Mouse (Mus musculus): Measurements from ENCODE around the gene Lrrc23.

Gene Lrrc23

GRCm38 (mm10) chr6:124767920-124768703, 11.4 kb downstream of the Lrrc23 start:
- in situ Hi-C loops (cut with MboI): no loop called here

GRCm38 (mm10) chr6:124767536-124767919, 12.0 kb downstream of the Lrrc23 start:
- in situ Hi-C loops (cut with MboI): no loop called here

GRCm38 (mm10) chr6:124765951-124766350, 13.6 kb downstream of the Lrrc23 start:
- in situ Hi-C loops (cut with MboI): no loop called here

DNA sequence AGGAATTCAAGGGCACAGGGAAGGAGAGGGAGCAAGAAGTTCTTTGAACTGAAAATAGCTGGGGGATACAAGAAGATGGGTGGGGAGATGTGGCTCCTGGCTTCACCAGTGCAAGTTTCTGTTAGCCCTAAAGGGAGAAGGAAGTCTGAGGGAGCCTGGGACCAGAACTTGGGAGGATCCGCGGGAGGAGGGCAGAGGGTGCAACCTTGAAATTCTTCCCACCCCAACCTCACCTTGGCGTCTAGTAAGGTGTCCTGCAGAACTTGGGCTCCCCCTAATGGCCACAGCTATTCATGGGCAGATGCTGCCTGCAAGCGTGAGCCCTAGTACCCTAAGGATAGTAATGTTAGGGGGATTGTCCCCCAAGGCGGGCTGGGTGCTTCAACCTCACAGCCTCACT, 20.3 kb downstream of the Lrrc23 start:
- in situ Hi-C loops (cut with MboI): no loop called here

- in situ Hi-C loops (cut with MboI): no loop called here
Measured at GRCm38 (mm10) chr6:124758849-124759232, 20.7 kb downstream of the Lrrc23 start.

DNA sequence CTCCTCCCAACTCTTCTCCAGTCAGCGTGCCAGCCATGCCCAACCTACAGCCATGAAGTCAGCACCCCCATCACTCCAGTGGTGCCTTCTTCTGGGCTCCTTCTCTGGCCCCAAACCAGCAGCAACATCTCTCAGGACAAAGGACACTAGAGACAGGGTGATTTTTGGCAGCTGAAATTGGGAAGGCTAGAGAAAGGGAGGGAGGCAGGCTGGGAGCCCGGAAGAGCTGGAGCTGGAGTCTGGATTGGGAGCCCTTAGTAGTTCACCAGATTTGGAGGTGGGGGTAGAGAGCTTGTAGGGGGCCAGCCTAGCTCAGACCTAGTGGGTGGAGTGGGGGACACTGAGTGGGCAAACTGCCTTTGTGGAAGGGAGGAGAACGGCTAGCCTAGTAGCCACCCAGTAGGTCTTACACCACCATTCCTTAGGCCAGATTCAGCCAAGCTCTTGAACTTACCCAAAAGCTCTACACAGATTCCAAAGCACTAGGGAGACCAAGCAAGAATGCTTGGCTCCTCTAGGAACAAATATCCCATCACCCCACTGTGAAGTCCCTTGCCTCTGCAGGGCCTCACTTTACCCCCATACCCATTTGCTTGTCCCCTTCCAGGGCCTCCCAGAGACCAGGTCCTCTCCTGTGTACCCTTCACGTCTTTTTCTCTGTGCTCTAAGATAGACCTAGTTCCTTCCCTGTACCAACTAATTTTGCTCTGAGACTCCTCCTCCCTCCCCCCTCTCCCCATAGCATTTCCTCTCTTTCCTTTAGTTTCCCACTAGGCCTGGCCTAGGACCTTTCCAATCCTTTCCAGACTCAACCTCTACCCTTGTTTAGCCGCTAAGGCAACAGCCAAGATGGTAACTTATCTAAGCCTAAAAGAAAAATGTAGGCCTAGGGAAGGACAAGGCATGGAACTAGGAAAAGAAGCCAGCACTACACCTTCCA, 21.3 kb downstream of the Lrrc23 start:
- in situ Hi-C loops (cut with MboI): no loop called here

- in situ Hi-C loops (cut with MboI): no loop called here
Measured at GRCm38 (mm10) chr6:124757351-124757880, 22.1 kb downstream of the Lrrc23 start.

DNA sequence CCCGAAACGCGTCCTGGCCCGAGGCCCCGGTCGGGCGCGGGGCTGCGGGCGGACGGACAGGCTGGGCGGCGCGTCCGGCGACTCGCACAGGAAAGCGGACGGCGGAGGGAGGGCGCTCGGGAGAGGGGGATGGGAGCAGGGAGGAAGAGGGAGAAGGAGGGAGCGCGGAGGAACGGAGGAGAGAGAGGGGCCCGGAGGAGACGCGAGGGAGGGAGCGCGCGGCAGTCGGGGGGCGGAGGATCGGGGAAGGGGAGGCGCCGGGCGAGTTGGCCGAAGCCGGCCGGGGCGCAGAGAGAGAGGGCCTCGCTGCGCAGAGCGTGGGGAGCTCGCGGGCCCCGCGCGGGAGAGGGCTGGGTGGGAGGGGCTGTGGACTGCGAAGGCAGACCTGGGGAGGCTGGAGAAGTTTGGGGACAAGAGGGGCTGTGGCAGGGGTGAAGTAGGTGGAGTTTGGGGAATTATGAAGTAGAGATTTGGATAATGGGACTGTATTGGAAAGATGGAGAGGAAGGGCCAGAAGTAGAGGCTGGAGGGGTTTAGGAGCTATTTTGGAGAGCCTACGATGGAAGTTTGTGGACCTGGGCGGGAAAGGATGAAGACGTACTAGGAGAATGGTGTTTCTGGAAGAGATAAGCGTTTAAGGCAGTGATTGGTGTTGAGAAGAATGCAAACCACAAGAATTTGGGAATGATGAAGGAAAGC, 22.7 kb downstream of the Lrrc23 start:
- in situ Hi-C loops (cut with MboI): no loop called here

GRCm38 (mm10) chr6:124755831-124756595, 23.5 kb downstream of the Lrrc23 start, which contains the start of the genes Gm45234 and Atn1:
Gm45234 (minus strand) TSS chr6:124756021.
Atn1 (minus strand) TSS chr6:124756524.
- in situ Hi-C loops (cut with MboI): no loop called here

GRCm38 (mm10) chr6:124755306-124755705, 24.2 kb downstream of the Lrrc23 start:
- in situ Hi-C loops (cut with MboI): no loop called here

DNA sequence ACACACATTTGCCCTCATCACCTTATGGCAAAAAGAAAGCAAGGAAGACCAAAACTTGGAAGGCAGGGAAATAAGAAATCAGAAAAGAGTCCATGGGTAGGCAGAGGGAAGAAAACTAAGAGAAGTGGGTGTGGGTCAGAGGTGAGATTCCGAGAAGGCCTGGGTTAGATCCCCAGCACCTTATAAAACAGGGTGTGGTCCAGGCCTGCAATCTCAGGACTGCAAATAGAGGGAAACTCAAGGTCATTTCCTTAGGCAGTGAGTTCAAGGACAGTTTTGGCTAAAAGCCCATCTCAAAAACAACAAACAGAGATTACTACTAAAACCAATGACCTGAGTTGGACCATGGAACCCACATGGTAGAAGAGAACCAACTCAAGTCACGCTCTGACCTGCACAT, 25.7 kb downstream of the Lrrc23 start:
- in situ Hi-C loops (cut with MboI): no loop called here

DNA sequence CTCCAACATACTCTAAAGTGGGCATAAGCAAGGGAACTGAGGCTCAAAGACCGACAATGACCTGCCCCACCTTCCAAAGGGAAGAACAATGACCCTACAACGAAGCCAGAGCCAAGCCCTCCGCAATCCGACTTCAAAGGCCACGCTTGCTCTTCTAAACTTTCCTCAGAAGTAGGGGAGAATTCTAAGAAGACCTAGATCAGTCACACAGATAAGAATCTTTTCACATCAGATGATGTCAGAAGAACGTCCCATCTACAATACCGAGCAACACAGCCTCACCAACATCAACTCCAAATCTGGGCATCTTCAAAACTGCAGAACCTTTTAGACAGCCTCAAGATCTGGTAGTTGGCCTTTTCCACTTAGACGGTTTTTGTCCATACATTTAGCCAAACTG, 29.1 kb downstream of the Lrrc23 start:
- in situ Hi-C loops (cut with MboI): no loop called here

GRCm38 (mm10) chr6:124746654-124747632, 32.6 kb downstream of the Lrrc23 start:
- in situ Hi-C loops (cut with MboI): no loop called here

DNA sequence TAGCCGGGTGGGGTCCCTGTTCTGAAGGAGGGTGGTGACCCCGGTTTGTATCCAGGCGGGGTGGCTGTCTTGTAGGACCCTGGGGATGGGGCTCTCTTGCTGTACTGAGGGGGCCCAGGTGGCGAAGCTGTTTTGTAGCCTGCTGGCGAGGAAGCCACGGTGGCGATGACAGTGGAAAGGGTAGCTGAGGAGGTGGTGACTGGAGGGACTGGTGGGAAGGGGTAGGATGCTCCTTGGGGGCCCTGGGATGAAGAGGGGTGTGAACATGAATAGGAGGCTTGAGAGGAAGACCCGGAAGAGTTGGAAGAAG, 33.3 kb downstream of the Lrrc23 start:
- in situ Hi-C loops (cut with MboI): no loop called here

GRCm38 (mm10) chr6:124745490-124746295, 33.8 kb downstream of the Lrrc23 start:
- in situ Hi-C loops (cut with MboI): no loop called here

DNA sequence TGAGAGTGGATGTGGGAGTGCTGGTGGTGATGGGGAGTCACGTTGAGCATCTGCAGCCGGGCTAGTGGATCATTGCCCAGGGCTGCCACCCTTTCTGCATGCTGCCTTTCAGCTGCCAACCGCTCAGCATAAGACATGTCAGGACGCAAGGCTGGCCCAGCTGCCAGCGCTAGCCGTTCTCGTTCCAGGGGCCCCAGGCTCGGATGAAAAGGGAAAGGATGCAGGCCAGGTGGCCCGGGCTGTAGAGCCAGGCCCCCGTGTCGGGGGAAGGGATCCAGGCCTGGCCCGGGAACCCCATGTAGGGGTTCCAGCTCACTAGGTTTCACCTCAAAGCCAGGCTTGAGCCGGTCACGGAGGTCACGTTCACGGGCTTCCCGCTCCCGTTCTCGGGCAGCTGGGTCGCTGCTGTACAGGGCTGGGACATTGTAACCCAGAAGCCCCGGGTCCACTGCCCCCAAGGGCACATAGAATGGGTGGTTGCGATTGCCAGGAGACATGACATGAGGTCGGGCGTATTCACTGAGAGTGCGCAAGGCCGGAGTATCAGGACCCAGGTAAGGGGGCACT, 34.7 kb downstream of the Lrrc23 start:
- in situ Hi-C loops (cut with MboI): no loop called here

DNA sequence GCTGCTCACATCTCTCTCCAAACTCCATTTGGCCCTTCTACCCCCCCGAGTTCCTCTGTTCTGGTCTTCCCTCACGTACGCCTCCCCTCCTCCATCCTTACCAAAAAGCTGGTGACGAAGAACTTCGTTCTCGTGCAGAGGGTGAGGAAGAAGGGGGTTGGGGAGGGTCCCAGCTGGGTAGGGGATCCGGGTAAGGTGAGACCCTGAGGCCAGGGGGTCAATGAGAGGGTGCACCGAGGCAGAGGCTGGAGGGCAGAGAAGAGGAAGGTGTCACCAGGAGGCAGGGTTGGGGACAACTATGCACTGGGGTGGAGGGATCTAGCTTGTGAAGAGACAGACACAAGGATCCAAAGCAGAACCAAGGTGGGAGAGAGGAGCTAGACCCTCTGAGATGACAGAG, 35.9 kb downstream of the Lrrc23 start:
- in situ Hi-C loops (cut with MboI): no loop called here

DNA sequence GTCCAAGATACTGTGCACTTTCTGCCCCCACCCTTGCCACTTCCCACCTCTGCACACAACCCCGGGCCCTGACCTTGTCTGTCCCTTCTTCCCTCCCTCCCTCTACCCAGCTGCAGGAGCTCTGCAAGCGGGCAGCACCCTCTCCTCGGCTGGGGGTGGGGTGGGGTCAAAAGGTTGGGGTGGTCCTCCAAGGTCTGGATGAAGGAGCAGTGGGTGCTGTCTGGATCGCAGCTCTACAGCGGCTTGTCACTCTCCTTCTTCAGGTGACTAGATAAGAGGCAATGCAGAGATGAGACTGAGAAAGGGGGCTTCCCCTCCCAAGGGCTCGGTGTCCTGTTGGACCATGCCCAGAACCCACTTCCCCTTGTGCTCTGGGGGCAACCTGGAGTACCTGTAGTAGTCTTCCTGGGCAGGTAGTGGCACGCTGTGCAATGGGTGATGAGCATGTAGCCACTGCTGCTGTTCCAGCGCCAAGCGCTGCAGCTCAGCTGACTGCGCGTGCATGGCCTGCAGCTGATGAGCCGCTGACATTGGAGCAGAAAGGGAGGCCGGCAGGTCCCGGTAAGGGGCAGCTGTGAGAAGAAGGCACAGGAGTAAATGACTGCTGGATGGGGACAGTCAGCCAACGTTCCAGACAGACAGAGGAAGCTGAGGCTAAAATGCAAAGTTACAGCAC, 36.5 kb downstream of the Lrrc23 start:
- in situ Hi-C loops (cut with MboI): no loop called here

Measured in mature B cell (primary cell).